Mouse (Mus musculus) regulatory T cell (primary cell): ENCODE measurements around the gene Sugct.

Experiments
- in situ Hi-C: fragments of 300-600 bp; cut with MboI, MseI; formaldehyde crosslinking; loops from one replicate; pipeline ENCODE4 v1.15.1; 2025; ENCODE audit warnings: high pct_unique_total_duplicates

Sugct gene

DNA sequence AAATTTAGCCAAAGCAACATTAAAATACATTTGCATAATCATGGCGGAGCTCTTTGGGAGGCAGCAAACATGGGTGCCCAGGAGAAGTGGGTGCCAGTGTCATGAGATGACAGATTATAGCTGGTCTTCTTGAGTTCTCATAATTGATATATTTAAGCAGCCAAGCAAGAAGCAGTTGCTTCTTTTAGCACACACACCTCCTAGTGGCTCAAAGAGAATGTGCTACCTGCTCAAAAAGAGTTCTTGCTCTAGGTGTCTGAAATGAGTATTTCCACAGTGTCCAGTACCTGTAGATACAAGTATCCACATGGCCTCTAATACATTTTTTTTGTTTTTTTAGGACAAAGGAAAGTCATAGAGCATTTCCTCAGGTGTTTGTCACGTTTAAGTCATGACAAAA, 655.6 kb downstream of the Sugct start:
- in situ Hi-C loops, result no loop called here

DNA sequence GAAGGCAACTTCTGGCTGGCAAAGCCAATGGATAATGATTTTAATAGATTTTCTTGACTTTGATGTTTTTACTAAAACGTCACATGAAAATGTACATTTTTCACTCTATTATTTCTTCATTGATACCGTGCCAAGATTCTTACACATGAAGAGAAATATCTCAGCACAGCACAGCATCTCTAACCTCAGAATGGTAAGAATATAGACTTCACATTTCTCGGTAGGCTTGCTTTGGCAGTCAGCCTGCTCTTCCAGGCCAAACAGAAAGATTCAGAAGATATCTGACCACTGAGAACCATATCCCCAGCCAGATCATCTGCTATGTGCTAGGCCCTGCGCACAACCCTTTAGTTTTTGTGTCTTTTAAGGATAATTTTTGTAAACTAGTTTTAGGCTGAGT, 657.0 kb downstream of the Sugct start:
- in situ Hi-C loops, result no loop called here

- in situ Hi-C loops, result no loop called here
These were observed 657.5 kb downstream of the Sugct start for GRCm38 (mm10) chr13:17037899-17038298.

DNA sequence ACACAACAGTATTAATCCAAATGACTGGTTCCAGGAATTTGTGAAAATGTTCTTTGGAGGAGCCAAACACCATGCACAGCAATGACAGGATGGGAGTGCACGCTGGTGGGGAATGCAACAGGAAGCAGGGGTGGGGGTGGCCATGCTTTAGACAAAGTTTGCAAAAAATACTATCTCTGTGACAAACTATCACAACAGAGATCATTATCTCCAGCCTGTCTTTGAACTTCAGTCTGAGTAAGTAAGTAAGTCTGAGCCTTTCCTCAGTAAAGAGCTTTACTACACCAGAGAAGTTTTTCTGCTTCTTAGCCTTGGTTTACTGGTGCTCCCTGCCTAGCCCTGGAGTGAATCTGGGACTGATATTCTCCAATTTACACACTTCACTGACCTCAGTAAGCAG, 664.6 kb downstream of the Sugct start:
- in situ Hi-C loops, result no loop called here

DNA sequence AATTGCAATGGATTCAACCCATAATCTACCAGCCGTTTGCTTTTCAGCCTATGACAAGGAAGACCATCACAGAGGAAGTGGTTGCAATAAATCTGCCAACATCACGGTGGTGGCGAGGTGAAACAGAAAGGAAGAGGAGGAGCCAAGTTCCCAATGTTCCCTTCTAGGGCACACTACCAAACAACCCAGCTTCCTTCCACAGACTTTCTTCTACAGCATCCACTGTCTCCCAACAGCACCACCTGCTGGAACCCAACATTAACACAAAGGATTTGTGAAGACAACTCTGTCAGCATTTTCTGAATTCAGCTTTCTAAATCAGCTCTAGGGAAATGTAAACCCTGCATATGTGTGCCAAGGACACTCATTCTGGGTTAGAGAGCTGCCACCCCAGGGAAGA, 666.8 kb downstream of the Sugct start:
- in situ Hi-C loops, result no loop called here

- in situ Hi-C loops, result no loop called here
These were observed 667.4 kb downstream of the Sugct start for GRCm38 (mm10) chr13:17027846-17028529.

GRCm38 (mm10) chr13:17027001-17027400, 668.4 kb downstream of the Sugct start:
- in situ Hi-C loops, result no loop called here

DNA sequence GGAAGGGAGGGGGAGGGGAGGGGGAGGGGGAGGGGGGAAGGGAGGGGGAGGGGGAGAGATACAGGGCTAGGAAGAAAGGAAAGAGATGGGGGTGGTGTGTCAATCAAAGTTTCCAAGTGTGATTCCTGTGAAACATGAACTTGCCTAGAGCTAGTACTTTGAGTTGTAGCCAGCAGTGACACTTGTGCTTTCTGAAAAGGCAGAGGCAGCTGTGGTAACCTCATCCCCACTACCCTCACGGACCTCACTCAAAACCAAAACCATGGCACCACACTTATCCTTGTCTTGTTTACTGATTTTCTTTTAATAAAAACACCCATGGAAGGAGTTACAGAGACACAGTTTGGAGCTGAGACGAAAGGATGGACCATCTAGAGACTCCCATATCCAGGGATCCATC, 698.9 kb downstream of the Sugct start:
- in situ Hi-C loops, result no loop called here

DNA sequence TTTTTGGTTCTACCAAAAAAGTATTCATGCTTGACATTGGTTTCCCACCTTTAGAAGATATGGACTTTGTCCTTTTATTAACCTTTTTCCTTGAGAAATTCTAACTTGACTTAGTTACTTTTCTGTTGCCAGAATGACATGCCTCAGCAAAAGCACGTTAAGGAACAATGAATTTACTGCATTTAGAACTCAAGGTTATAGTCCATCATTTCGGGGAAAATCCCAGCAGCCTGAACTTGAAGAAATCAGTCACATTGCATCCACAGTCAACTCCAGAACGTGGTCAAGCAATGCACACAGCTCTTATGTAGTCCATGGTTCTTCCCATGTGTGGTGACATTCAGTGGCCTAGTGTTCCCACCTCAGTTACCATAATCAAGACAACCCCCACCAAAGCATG, 700.0 kb downstream of the Sugct start:
- in situ Hi-C loops, result no loop called here

DNA sequence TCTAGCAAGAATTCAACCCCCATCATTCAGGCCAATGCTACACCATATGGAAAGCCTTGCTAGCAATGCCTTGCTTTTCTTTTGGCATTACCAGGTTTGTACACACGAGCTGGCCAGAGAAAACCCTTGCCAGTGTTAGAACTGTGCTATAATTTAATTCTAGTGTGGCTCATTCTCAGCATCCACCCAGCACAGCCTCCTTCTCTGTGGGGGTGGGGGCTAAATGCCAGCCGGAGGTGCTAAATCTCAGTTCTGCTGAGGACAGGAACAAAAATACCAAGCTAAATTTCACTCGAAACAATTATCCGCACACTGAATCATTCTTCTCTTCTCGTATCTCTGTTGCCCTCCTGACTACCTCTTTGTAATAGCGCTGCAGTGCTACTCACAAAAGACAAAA, 717.6 kb downstream of the Sugct start:
- in situ Hi-C loops, result no loop called here

GRCm38 (mm10) chr13:16971277-16971676, 724.1 kb downstream of the Sugct start:
- in situ Hi-C loops, result no loop called here

DNA sequence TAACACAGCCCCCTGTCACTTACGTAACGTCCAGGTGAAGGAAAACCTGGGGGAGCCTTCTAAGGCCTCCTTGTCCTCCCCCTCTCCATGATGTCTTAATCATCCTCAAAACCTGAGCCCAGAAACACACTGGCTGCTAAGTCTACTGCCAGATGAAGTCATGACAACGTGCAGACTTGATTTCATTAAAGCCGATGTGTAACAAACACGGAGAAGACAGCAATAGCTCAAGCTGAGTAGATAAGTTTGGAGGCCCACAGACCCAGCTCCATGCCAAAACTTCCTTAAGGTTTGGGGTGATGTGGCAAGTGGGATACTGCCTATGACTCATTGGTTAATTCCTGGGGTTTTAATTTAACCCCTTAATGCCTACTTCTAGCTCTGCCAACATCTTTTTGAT, 726.4 kb downstream of the Sugct start:
- in situ Hi-C loops, result loop anchor here (10.0 kb wide), 1 partner anchor 1794 kb away; no protein-coding TSS in a partner anchor

GRCm38 (mm10) chr13:16964823-16965475, 730.4 kb downstream of the Sugct start:
- in situ Hi-C loops, result loop anchor here (10.0 kb wide), 1 partner anchor 1790 kb away; no protein-coding TSS in a partner anchor

- in situ Hi-C loops, result no loop called here
These were observed 743.3 kb downstream of the Sugct start for GRCm38 (mm10) chr13:16952045-16952444.

- in situ Hi-C loops, result no loop called here
These were observed 755.9 kb downstream of the Sugct start for GRCm38 (mm10) chr13:16939466-16939811.

GRCm38 (mm10) chr13:16938552-16939465, 756.5 kb downstream of the Sugct start:
- in situ Hi-C loops, result no loop called here

- in situ Hi-C loops, result no loop called here
These were observed 757.7 kb downstream of the Sugct start for GRCm38 (mm10) chr13:16937422-16938202.

DNA sequence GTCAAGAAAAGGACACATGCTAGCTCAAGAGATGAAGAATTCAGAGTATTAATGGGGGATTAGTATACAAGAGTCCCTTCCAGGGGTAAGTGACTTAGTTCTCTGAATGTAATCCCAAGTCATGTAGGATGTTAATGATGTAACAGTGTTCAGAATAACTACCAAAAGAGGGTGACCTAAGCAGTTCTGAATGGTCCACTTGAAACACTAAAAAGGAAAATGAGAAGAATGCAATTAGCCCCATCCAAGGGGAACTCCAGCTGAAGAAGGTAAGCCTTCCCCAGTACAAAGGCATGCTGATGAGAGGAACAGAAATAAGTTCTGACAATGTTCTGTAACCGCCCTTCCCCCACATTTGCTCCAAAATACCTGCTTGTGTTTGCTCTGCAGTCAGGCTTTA, 760.3 kb downstream of the Sugct start:
- in situ Hi-C loops, result no loop called here

DNA sequence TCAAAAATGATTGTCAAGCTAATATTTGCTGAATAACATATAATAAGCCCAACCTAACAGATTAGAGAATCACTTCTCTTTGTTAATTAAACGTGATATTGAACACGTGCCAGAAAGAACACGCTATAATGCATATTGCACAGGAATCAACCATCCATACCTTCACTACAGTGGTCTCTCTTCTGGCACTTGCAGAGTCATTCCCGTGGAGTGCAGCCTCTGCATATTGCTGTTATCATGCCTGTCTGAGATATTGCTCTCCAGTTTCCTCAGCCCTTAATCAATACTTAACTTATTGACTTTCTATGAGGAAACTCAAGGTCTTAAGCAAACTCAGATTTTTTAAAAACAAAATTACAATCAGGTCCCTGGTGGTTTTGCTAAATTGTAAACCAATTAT, 761.8 kb downstream of the Sugct start:
- in situ Hi-C loops, result no loop called here

DNA sequence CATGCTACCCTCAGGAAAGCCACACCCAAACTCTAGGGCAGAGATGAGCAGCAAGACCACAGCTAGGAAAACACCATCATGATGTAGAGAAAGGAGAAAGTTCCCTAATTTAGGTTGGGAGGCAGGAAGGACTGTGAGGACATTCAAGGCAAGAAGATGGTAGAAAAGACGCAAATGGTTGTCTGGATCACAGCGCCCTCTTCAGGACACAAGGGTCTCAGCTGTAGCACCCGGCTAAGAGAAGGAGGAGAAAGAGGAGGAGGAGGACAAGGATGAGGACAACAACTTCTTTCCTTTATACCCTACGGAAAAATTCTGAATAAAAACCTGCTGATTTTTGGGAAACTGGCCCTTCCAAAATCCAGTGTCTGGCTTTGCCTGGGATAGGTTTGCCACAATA, 774.0 kb downstream of the Sugct start:
- in situ Hi-C loops, result no loop called here

DNA sequence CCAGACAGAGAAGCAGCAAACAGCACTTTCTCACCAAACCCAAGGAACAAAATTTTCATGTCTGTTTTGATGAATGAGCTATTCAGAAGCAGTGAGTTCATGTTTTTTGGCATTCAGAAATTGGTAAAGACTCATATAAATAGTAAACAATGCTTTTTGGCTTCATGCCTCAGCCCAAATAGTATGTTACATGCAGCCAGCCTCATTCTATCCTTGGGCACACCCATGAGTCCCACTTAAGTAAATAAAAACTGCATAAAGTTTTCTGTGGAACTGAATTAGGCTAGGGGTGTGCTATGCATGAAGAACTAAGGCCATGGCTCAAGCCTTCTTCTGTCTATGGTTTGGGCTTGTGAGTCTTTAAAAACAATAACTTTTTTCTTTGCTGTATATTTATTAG, 779.7 kb downstream of the Sugct start:
- in situ Hi-C loops, result no loop called here

- in situ Hi-C loops, result no loop called here
These were observed 783.1 kb downstream of the Sugct start for GRCm38 (mm10) chr13:16912214-16912613.
